Mouse (Mus musculus) forebrain, embryonic 15.5 days (tissue): Measurements from ENCODE around the gene Fars2. TPM values are rescaled to one million over a fixed set of nuclear protein-coding genes. Genes with fewer than 3 reads are reported as not detected.

Source experiments
- ATAC-seq: fragments of 200-750 bp; cut with Nextera tagmentation; replicated peaks from 2 replicates; pipeline ENCODE4 v1.8.0; 2017; ENCODE audit warnings: mild to moderate bottlenecking, moderate TSS enrichment, moderate library complexity
- H3K27ac ChIP-seq: fragments of 300-500 bp; sonication (generic); replicated peaks from 2 replicates; pipeline ENCODE4 v1.5.1; 2015; ENCODE audit warnings: mild to moderate bottlenecking, inconsistent platforms
- H3K27me3 ChIP-seq: fragments of 300-500 bp; sonication (generic); 2 replicates; pipeline ENCODE4 v1.6.1; 2015; ENCODE audit warnings: inconsistent platforms
- H3K36me3 ChIP-seq: fragments of 300-500 bp; sonication (generic); 2 replicates; pipeline ENCODE4 v1.6.1; 2015; ENCODE audit warnings: mild to moderate bottlenecking, inconsistent platforms
- H3K4me1 ChIP-seq: fragments of 300-500 bp; sonication (generic); 2 replicates; pipeline ENCODE4 v1.6.1; 2015; ENCODE audit warnings: inconsistent platforms
- H3K4me2 ChIP-seq: fragments of 300-500 bp; sonication (generic); replicated peaks from 2 replicates; pipeline ENCODE4 v1.6.1; 2015; ENCODE audit warnings: mild to moderate bottlenecking, inconsistent platforms
- H3K4me3 ChIP-seq: fragments of 300-500 bp; sonication (generic); 2 replicates; pipeline ENCODE4 v1.5.1; 2015; ENCODE audit warnings: mild to moderate bottlenecking, inconsistent platforms
- H3K9ac ChIP-seq: fragments of 300-500 bp; sonication (generic); replicated peaks from 2 replicates; pipeline ENCODE4 v1.6.1; 2015; ENCODE audit warnings: mild to moderate bottlenecking, inconsistent platforms
- H3K9me3 ChIP-seq: fragments of 300-500 bp; sonication (generic); 2 replicates; pipeline ENCODE4 v1.6.1; 2016; ENCODE audit warnings: inconsistent platforms
- WGBS: fragments of 180-500 bp; shearing (Covaris S2); methylation state at CpG from one replicate; pipeline ENCODE4 v1.1.7; 2015; ENCODE audit warnings: mixed read lengths; 5-methylcytosine and 5-hydroxymethylcytosine counted together
- polyA plus RNA-seq: library from polyadenylated mRNA; unstranded; fragments of >200 nt; fragmentation: Nextera tagmentation; extraction: Ambion mirVana; gene quantifications from 2 replicates; pipeline ENCODE4 v1.2.1, GENCODE M21; 2015

The Fars2 gene
- polyA plus RNA-seq, 1 experiment from 2014 or later, result 36.5 TPM

DNA sequence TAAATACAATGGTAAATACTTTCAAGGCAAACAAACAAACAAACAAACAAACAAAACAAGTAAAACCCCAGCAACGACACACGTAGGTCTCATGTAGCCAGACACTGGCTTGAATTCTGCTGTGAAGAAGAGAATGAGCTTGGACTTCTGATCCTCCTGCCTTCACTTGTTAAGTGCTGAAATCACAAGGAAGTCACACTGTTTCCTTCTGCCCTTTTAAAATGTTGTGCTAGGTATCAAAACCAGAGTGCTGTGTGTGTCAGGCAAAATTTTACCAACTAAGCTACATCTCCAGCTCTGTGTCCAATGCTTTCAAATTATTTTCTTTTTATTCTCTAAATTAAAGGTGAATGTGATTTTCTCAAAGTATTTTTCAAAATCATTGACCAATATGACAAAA, 5.9 kb upstream of the Fars2 start:
- no peak overlapping the region for H3K9ac ChIP-seq
- H3K27me3 ChIP-seq, result no peaks in the 10 kb centered on the region
- ATAC-seq, result no peak
- 92% methylated on average over 2 of the region's 2 CpGs for WGBS
- H3K4me2 ChIP-seq, result no peak overlapping the region
- H3K27ac ChIP-seq, result no peak overlapping the region
- H3K36me3 ChIP-seq, result no peaks in the 10 kb centered on the region
- H3K9me3 ChIP-seq, result no peaks in the 10 kb centered on the region
- H3K4me1 ChIP-seq, result peaks cover 5% of the 10 kb centered on the region
- no peak overlapping the region for H3K4me3 ChIP-seq

DNA sequence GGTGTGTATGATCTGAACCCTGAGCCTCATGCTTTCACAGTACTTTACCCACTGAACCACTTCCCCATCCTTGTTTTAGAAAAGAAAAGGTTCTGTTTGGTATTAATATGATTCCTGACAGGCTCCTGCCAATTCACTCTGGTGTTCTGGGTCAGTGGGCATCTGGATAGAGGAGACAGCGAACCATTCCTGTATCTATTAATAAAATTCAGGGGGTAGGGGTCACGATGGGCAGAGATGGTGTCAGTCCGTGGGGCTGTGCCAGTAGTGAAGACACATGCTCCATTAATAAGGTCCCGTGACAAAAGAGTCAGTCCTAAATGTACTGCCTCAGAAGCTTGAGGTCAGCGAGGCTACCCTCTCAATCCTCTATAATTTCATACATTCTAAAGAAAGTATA, 4.0 kb upstream of the Fars2 start:
- H3K4me2 ChIP-seq, result no peak overlapping the region
- no peak overlapping the region for H3K27ac ChIP-seq
- no peaks in the 10 kb centered on the region for H3K36me3 ChIP-seq
- no peaks in the 10 kb centered on the region for H3K9me3 ChIP-seq
- H3K9ac ChIP-seq, result no peak overlapping the region
- H3K4me3 ChIP-seq, result no peak overlapping the region
- peaks cover 12% of the 10 kb centered on the region for H3K4me1 ChIP-seq
- H3K27me3 ChIP-seq, result no peaks in the 10 kb centered on the region
- 87% methylated on average over 5 of the region's 5 CpGs for WGBS
- no peak for ATAC-seq

DNA sequence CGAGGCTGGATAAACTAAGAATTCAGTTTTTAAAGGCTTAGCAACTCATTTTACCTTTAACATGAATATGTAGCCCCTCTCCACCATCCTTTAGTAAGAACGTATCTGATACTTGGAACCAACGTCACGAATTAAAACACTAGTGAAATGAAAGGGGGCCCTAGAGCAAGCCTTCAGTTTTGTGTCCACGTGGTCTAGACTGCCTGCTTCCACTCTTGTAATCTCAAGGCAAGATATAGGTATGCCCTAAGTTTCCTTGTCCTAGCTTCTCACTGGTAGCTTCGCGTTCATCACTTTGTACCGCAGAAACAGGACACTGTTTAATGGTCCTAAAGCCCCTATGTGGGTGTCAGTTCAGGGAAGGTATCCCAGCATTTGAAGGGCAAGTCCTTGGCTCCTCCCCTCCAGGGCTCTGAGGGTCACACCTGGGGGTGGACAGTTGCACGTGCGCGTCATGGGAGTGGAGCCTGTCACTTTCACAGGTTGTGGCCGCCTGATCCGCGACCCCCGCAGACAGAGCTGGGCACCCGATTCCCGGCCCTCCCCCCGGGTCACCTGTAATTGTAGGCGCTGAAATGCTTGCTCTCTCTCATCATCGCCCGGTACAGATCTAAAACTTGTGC, 581 bp upstream of the Fars2 start:
- H3K4me2 ChIP-seq, result peak overlapping the region; percentile 79
- peaks cover 21% of the 10 kb centered on the region for H3K4me1 ChIP-seq
- H3K4me3 ChIP-seq, result peak overlapping the region; percentile 72
- 0 out of 2 replicates have a peak overlapping the region, but pooled peaks have one; percentile 17 for H3K27ac ChIP-seq
- H3K36me3 ChIP-seq, result no peaks in the 10 kb centered on the region
- 7% methylated on average over 21 of the region's 21 CpGs for WGBS
- H3K9me3 ChIP-seq, result no peaks in the 10 kb centered on the region
- peak overlapping the region; percentile 62 for H3K9ac ChIP-seq
- no peaks in the 10 kb centered on the region for H3K27me3 ChIP-seq
- peak; percentile 9 for ATAC-seq

DNA sequence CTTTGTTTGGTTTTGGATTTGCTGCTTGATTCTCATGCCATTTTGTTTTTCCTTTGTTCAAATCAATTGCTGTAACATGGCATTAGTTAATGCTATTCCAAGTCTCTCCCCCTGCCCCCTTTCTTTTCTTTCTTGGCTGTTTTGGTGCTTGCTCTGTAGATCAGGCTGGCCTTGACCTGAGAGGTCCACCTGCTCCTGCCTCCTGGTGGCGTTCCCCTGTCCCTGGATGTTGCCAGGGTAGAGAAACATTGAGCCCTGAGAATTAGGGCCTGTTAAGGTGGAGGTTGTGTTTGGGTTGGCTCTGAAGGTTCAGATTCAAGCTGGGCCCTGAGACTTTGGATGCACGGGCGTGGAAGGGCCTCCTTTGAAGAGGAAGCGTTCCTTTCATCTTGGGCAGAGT, 2.5 kb downstream of the Fars2 start:
- Histone ChIP-seq H3K27ac (no peak overlapping the region), H3K4me2 (no peak overlapping the region), H3K36me3 (no peaks in the 10 kb centered on the region), H3K4me1 (peaks cover 21% of the 10 kb centered on the region), H3K9me3 (no peaks in the 10 kb centered on the region), H3K27me3 (no peaks in the 10 kb centered on the region), H3K4me3 (no peak overlapping the region), H3K9ac (no peak overlapping the region)
- 78% methylated on average over 4 of the region's 4 CpGs for WGBS
- ATAC-seq, result no peak

DNA sequence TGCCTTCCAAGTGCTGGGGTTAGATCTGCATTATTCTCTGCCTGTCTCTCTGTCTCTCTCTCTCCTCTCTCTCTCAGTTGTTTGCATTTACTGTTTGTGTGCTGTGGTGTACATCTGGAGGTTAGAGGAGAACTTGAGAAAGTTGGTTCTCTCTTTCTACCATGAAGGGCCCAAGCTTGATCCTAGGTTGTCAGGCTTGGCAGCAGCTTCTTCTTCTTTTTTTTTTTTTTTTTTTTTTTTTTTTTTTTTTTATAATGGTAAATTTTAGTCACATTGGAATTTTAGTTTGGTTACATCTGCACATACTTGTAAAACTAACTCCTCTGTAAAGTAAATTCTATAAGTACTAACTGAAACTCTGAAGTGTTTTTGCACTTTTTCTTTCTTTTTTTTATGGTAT, 3.4 kb downstream of the Fars2 start:
- no peak overlapping the region for H3K4me2 ChIP-seq
- H3K9me3 ChIP-seq, result no peaks in the 10 kb centered on the region
- ATAC-seq, result no peak
- no peak overlapping the region for H3K27ac ChIP-seq
- H3K9ac ChIP-seq, result no peak overlapping the region
- no peaks in the 10 kb centered on the region for H3K27me3 ChIP-seq
- peaks cover 21% of the 10 kb centered on the region for H3K4me1 ChIP-seq
- H3K36me3 ChIP-seq, result no peaks in the 10 kb centered on the region
- H3K4me3 ChIP-seq, result no peak overlapping the region

DNA sequence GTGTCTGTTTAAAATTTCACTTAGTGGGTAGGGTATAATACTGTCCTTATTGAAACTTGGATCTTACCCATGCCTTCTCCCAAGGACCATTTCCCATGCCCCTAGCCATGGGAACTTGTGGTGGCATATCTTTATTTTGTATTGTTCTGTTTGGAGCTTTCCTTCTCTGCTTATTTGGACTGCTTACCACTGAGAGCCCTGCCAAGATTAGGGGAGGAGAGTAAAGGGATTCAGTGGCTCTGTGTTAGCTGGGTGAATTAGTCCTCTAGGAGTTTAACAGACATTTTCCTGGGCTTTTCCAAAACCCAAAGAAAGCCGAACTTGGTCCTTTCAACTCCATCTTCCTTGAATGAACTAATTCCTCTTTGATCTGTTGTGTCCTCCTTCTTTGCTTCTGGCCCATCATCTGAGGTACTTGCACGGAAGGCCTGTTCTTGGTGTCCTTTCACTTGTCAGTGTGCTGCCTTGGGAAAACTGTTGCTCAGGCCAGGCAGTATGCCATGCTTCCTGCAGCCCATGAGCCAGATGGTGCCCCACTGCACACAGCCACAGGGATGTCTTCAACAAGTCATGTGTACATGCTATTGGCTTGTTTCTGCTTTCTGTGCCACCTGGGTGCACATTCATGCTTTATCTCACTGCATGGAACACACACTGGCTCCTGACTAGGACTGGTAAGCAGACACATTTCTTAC, 12.3 kb downstream of the Fars2 start:
- H3K4me2 ChIP-seq, result no peak overlapping the region
- WGBS, result 40% methylated on average over 2 of the region's 2 CpGs
- ATAC-seq, result peak; percentile 55; the same call in 1 of the 2 replicates

DNA sequence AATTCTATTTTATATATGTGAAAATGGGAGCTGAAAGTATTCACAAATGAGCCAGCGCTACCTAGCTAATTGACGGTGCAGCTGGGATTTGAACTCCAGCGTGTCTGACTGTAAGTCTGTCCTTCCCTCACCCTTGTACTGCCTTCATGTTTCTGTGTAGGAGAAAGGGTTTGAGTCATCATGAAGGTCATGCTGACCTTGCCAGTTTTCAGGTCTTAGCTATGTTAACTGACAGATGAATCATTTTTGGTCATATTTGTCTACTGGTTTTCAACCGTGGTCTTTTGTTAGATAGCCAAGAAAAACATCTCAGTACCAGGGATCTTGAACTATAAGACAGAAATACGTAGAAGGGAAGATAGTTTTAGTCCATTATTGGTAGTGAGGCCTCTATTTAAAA, 14.2 kb downstream of the Fars2 start:
- H3K4me2 ChIP-seq, result no peak overlapping the region
- ATAC-seq, result no peak
- 94% methylated on average over 5 of the region's 5 CpGs for WGBS
- no peak overlapping the region for H3K4me3 ChIP-seq
- no peak overlapping the region for H3K27ac ChIP-seq
- no peaks in the 10 kb centered on the region for H3K27me3 ChIP-seq
- no peaks in the 10 kb centered on the region for H3K36me3 ChIP-seq
- H3K4me1 ChIP-seq, result peaks cover 6% of the 10 kb centered on the region
- H3K9ac ChIP-seq, result no peak overlapping the region
- H3K9me3 ChIP-seq, result no peaks in the 10 kb centered on the region

More for the DNA sequence above, 12.3 kb downstream of the Fars2 start:
- no peaks in the 10 kb centered on the region for H3K27me3 ChIP-seq
- H3K4me1 ChIP-seq, result peaks cover 6% of the 10 kb centered on the region
- H3K9me3 ChIP-seq, result no peaks in the 10 kb centered on the region
- no peaks in the 10 kb centered on the region for H3K36me3 ChIP-seq
- no peak overlapping the region for H3K4me3 ChIP-seq
- H3K27ac ChIP-seq, result no peak overlapping the region
- no peak overlapping the region for H3K9ac ChIP-seq

DNA sequence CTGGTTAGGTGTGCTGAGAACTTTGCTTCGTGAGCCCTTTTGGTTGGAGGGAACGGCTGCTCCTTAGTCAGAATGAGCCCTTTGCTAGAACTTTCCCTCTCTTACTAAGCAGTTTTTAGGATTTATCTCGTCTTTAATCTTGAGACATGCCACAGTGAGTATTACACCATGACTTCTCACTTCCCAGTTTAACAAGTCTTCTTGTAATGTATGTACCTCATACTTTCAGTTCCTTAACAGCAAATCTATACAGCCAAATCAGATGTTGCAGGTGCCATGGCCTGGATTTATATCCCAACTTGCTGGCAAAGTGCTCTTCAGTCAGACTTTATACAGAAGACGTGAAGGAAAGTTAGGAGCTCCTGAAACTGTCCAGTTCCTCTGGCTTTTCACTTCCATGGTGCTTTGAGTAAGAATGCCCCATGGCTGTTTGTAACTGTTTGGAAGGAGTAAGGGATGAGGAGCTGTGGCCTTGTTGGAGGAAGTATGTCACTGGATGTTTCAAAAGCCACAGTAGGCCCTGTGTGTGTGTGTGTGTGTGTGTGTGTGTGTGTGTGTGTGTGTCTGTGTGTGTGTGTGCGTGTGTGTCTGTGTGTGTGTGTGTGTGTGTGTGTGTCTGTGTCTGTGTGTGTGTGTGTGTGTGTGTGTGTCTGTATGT, 14.9 kb downstream of the Fars2 start:
- H3K4me3 ChIP-seq, result no peak overlapping the region

DNA sequence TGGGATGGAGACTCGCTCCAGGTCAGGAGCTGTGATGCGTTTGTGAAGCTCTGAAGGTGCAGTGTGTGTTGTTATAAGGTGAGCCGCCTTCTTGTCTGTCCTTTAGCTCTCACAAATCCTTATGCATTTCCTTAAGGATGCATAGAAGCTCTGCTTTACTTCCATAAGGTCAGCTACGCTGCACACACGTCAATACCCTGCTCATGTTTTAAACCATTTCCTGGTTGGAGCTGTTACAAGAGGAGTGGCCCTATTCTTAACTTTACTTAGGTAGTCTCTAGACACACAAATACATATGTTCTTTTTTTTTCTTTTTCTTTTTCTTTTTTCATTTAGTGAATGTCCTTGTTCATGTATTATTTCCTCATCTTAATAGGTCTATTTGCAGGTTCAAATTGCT, 22.5 kb downstream of the Fars2 start:
- ATAC-seq, result no peak
- 92% methylated on average over 5 of the region's 5 CpGs for WGBS

More for the DNA sequence above, 14.9 kb downstream of the Fars2 start:
- H3K36me3 ChIP-seq, result no peaks in the 10 kb centered on the region
- H3K9ac ChIP-seq, result no peak overlapping the region
- WGBS, result 92% methylated on average over 4 of the region's 5 CpGs
- no peaks in the 10 kb centered on the region for H3K27me3 ChIP-seq
- H3K27ac ChIP-seq, result no peak overlapping the region
- H3K4me1 ChIP-seq, result peaks cover 6% of the 10 kb centered on the region
- no peaks in the 10 kb centered on the region for H3K9me3 ChIP-seq
- ATAC-seq, result no peak
- H3K4me2 ChIP-seq, result no peak overlapping the region

DNA sequence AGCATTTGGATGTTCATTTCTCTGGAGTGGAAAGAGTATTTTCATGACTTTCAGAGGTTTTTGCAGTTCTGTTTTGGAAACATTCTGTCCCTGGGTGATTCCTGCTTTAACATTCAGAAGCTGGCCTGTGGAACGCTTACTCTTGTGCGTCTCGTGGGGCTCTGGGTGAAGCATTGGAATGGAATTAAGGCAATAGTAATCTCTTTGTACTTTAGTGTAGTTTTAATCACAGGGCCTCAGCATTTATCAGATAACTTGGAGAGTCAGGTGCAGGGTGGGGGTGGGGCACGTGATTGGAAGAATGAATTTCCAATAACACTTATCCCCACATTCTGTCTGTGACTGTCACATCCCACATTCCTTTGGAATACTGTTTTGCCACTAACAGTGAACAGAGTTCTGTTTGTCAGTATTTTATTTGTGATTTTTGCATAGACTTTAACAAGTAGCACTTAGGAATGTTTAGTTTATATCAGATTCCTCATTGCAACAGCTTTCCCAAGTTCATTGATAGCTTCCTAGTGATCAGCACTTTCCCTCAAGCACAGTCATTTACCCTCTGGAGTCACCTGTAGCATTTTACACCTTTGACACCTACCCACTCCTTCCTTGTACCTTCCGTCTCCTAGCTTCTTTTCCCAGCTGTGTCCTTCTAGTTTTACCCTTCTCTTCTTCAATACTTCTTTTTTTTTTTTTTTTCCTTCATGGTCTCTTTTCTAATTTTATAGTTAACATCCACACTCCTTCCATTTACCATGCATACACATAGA, 23.2 kb downstream of the Fars2 start:
- Histone ChIP-seq H3K27ac (no peak overlapping the region), H3K4me2 (no peak overlapping the region), H3K9ac (no peak overlapping the region), H3K36me3 (no peaks in the 10 kb centered on the region), H3K9me3 (no peaks in the 10 kb centered on the region), H3K27me3 (no peaks in the 10 kb centered on the region), H3K4me3 (no peak overlapping the region), H3K4me1 (no peaks in the 10 kb centered on the region)
- no peak for ATAC-seq
- WGBS, result 80% methylated on average over 5 of the region's 5 CpGs

More for the DNA sequence above, 22.5 kb downstream of the Fars2 start:
- no peak overlapping the region for H3K27ac ChIP-seq
- H3K36me3 ChIP-seq, result no peaks in the 10 kb centered on the region
- no peak overlapping the region for H3K9ac ChIP-seq
- no peak overlapping the region for H3K4me2 ChIP-seq
- no peaks in the 10 kb centered on the region for H3K4me1 ChIP-seq
- no peaks in the 10 kb centered on the region for H3K27me3 ChIP-seq
- no peak overlapping the region for H3K4me3 ChIP-seq
- no peaks in the 10 kb centered on the region for H3K9me3 ChIP-seq

DNA sequence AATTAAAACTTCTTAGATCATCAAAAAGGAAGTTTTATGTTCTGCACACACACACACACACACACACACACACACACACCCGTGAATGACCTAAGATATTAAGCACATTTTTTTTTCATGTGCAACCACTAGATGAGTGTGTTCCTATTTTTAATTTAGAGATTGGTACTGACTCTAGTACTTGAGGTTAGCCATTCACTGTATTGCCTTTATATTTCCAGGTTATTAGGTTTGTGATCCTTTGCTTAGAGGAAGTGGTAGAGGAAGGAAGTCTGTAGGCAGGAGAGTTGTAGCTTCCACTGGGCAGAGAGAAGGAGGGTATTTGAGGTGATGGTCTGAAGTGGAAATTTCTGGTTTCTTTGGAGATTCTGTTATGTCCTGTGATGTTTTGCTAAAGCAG, 28.4 kb downstream of the Fars2 start:
- Histone ChIP-seq H3K4me1 (peaks cover 3% of the 10 kb centered on the region; the same call in 1 of the 2 replicates), H3K4me3 (no peak overlapping the region), H3K36me3 (no peaks in the 10 kb centered on the region), H3K9ac (no peak overlapping the region), H3K27me3 (no peaks in the 10 kb centered on the region), H3K4me2 (no peak overlapping the region), H3K27ac (no peak overlapping the region), H3K9me3 (no peaks in the 10 kb centered on the region)
- 95% methylated on average over 1 of the region's 1 CpGs for WGBS
- no peak for ATAC-seq
